Mouse (Mus musculus): Measurements from ENCODE around the gene Hcn3.

DNA sequence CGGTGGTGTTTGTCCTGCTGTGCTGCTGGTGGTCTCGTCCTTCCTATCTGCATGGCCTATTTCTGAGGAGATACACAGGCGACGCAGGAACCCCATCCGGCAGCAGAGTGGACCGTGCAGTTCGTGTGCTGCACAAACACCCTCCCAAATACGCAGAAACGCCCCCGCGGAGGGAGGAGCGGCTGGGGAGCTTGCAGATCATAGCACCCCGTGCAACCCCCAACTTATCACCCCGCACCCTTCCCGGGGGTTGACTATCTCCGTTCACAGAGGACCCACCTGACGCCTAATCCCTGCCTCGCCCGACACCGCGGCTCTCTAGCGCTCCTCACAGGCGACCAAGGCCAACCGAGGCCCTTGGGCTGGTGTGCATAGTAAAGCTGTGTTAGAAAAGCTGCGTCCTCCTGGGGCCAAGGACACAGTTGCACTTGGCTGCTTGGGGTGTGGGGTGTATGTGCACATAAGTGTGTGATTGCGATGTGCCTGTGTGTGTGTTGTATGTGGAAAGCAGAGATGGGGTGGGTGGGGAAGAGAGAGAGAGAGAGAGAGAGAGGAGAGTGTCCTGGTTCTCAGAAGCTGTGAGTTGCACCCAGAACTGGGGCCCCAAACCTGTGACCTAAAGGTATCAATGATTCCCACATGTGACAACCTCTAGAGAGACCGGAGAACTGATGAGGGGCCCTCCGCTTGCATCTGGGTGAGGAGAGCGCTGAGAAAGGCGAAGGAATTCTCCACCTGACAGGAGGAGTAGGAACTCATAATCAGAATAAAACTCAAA, 27.5 kb downstream of the Hcn3 start:
- TF ChIP-seq ZNF384 (IDR thresholded peaks at IDR 0.05; ENCODE audit: low read depth, low read length) (no peak), MAFK (IDR thresholded peaks at IDR 0.05; ENCODE audit: insufficient read depth, low read depth, low read length) (no peak), ZC3H11A (IDR thresholded peaks at IDR 0.05; ENCODE audit: borderline replicate concordance, low read depth, low read length) (no peak), CHD2 (IDR thresholded peaks at IDR 0.05; ENCODE audit: low read depth, low read length) (no peak)
